Mouse (Mus musculus): Measurements from ENCODE around the gene Slc35f3. TPM values are rescaled to one million over a fixed set of nuclear protein-coding genes. Genes with fewer than 3 reads are reported as not detected.

Slc35f3 gene
- total RNA-seq, 4 experiments from 2014 or later, result not detected

GRCm38 (mm10) chr8:126327786-126328185 is 29.4 kb downstream of the Slc35f3 start:
- DNase-seq (ENCODE audit: low spot score), result no peak

- no peak for DNase-seq (ENCODE audit: low spot score)
These were observed 40.5 kb downstream of the Slc35f3 start for GRCm38 (mm10) chr8:126338864-126339263.

DNA sequence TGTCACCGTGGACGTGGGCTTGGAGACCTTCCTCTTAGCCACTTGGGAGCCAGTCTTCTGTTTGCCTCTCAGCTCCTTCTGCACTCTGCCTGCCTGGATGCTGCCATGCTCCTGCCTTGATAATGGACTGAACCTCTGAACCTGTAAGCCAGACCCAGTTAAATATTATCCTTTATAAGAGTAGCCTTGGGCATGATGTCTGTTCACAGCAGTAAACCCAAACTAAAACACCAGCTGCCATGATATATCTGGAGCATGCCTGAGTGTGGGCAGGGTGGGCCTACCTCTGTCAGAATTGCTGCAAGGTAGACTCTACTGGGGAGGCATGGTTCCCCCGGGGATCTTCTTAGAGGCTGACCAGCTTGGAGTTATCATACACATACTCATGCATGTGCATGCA is 41.0 kb downstream of the Slc35f3 start:
- no peak for DNase-seq (ENCODE audit: low spot score)

DNA sequence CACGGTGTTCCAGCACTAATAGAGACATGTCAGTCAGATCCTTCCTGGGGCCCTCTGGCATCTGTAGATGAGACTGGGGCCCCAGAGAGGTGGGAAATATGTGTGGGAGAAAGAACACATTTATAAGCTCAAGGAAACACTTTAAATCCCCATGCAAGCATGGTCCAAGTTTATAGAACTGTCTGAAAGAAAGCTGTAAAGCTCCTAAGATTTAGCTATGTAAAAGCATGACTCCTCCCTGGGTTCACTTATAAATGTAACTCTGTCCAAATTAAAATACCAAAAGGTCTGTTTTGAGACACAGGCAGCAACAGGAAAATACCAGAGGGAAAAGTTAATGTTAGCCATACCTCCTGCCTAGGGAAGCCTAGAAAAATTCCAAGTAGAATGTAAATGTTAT is 42.8 kb downstream of the Slc35f3 start:
- DNase-seq (ENCODE audit: low spot score), result no peak

GRCm38 (mm10) chr8:126343427-126343826 is 45.1 kb downstream of the Slc35f3 start:
- no peak for DNase-seq (ENCODE audit: low spot score)

DNA sequence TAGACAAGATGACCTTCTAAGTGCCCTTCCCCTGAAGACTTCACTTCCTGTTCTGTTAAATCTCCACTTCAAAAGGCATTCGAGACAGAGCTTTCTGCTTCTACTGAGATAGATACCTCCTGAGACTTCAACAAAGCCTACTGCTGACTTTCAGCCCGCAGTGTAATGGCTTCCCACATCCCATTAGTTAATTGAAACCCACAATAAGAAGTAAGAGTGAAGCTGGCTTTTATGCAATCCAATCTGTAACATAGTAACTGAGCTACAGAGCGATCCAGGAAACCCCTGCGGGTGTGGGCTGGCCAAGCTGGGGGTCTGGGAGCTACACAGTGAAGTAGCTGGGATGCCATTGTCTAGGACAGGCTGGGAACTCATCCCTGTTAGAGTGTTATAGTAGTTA is 46.7 kb downstream of the Slc35f3 start:
- DNase-seq (ENCODE audit: low spot score), result no peak

DNA sequence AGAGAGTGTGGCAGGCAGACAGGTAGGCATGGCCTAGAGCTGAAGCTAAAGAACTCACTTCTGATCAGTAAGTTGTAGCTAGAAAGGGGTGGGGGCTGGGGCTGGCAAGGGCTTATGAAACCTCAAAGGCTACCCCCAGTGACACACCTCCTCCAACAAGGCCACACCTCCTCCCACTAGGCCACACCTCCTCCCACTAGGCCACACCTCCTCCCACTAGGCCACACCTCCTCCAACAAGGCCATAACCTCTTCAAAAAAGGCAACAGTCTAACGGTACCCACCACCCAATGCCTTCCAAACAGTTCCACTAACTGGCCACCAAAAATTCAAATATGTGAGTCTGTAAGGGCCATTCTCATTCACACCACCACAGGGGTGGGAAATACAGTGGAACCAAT is 54.9 kb downstream of the Slc35f3 start:
- no peak for DNase-seq (ENCODE audit: low spot score)

GRCm38 (mm10) chr8:126357946-126358345 is 59.6 kb downstream of the Slc35f3 start:
- no peak for DNase-seq (ENCODE audit: low spot score)

- no peak for DNase-seq (ENCODE audit: low spot score)
These were observed 60.9 kb downstream of the Slc35f3 start for GRCm38 (mm10) chr8:126359296-126359695.

- DNase-seq (ENCODE audit: low spot score), result no peak
These were observed 61.7 kb downstream of the Slc35f3 start for GRCm38 (mm10) chr8:126360106-126360505.

DNA sequence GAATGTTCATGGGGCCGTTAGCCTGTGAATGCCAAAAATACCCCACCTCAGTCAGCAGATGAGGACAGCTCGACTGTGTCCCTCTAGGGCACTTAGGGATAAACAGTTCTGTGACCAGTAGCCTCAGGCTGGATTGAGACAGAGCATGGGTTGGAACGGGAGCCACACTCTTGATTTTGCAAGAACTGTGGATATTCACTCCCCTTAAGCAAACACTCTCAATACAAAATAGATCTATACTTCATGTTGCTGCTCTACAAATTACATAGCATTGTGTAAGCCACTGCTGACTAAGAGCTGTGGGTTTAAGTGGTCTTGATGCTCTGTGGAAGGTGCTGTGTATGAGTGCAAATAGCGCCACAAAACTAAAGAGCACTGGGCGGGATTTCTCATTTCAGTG is 62.3 kb downstream of the Slc35f3 start:
- no peak for DNase-seq (ENCODE audit: low spot score)

DNA sequence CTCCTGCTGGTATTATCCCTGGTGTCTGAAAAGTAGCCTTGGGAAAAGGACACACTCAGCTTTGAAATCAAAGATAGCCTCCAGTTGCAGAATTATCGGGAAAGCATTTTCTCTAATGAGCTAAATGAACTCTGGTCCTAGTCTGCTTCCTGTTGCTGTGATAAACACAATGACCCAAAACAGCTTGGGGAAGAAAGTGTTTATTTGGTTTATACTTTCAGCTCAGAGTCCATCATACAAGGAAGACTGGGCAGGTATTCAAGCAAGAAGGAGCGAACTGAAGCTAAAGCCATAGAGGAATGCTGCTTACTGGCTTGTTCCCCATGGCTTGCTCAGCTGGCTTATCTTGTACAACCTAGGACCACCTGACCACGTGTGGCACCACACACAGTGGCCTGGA is 67.9 kb downstream of the Slc35f3 start:
- no peak for DNase-seq (ENCODE audit: low spot score)

DNA sequence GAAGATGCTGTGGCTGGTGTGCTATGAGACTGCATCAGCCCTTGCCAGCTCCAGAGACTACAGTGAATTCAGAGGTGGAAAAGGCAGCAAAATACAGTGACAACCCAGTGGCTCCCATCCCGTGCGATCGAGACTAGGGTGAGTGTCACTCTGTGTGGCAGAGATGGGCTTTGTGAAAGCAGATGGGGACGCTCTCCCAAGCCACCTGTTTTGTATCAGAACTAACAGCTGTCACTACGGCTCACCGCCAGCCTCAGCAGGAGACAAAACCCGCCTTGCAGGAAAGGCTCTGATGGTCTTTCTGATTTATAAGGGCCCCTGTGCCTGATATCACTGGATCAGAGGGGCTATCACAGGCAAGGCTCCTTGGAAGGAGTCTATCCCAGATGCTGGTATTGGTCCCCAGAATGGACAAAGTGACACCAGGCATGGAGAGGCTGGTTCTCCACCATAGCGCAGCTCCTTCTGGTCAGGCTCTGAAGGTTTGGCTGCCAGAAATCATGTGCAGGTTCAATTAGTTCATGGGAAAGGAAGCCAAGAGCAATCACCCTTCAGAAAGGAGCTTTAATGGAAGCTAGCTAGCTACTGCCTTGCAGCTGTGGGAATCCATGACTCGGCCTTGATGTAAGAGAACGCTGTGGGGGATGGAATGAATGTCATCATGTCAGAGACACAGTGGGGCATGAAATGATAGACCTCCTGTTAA is 70.1 kb downstream of the Slc35f3 start:
- DNase-seq (ENCODE audit: low spot score), result no peak

GRCm38 (mm10) chr8:126371871-126372270 is 73.5 kb downstream of the Slc35f3 start:
- DNase-seq (ENCODE audit: low spot score), result no peak

DNA sequence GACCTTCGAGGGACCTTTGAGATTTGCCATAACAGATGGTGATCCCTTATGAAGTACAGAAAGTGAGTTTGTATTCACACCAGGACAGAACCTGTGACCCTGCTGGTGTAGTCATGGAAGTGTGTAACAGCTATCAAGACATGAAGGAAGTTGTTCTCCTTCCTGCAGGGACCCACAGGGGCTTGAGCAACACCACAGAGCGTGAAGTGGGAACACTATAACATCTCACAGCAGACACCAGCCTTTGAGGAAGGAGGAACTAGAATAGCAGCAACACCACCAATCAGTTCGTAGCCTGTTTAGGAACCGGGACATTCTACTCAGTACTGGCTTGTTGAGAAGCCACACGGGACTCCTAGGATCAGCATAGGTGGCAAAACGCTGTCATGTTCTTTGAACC is 81.2 kb downstream of the Slc35f3 start:
- no peak for DNase-seq (ENCODE audit: low spot score)

GRCm38 (mm10) chr8:126380141-126380540 is 81.8 kb downstream of the Slc35f3 start:
- DNase-seq (ENCODE audit: low spot score), result no peak

DNA sequence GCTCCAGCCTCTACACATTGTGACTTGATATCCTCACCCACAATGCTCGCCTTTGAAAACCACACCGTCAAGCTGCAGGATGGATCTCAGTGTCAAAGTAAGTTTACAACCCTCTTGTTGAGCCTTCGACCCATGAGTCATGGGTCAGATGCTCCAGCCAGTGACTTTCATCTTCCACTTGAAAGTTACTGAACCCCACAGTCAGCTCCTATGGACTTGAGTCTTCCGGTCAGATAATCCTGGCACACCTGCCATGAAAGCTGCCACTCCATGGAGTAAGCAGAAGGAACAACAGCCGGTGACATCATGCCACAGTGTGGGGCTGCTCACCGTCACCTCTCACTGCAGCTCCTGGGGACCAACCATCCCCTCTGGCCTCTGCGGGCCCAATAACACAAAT is 82.9 kb downstream of the Slc35f3 start:
- no peak for DNase-seq (ENCODE audit: low spot score)

GRCm38 (mm10) chr8:126382216-126382615 is 83.9 kb downstream of the Slc35f3 start:
- DNase-seq (ENCODE audit: low spot score), result no peak

DNA sequence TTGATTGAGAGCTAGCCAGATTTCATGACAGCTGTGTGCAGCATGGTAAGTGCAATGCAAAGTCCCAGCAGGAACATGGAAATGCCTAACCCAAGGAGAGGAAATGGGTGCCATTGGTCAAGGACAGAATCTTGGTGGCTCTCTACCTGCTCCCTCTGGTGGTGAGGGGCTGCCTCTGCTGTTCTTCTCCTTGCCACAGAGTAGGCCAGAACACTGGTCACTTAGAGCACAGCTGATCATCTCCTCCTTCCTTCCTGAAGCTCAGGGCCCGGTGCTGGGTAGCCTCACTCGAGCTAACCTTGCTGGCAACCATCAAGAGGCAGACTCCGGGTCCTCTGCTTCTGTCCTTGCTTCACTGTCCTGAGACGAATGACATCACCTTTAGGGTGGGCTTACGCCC is 84.4 kb downstream of the Slc35f3 start:
- no peak for DNase-seq (ENCODE audit: low spot score)

DNA sequence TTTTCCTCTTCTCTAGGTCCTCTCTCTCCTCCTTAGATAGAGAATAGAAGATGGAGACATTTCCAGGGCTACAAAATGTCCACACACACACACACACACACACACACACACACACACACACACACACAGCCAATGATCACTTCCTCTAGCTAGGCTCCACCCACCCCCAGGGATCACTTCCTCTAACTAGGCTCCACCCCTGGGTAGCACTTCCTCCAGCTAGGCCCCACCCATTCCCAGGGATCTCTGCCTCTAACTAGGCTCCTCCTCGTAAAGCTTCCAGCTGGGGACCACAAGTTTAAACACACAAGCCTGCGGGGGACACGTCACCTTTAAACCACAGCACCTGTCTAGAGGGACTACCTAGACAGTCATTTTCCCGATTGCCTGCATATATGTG is 89.2 kb downstream of the Slc35f3 start:
- no peak for DNase-seq (ENCODE audit: low spot score)

DNA sequence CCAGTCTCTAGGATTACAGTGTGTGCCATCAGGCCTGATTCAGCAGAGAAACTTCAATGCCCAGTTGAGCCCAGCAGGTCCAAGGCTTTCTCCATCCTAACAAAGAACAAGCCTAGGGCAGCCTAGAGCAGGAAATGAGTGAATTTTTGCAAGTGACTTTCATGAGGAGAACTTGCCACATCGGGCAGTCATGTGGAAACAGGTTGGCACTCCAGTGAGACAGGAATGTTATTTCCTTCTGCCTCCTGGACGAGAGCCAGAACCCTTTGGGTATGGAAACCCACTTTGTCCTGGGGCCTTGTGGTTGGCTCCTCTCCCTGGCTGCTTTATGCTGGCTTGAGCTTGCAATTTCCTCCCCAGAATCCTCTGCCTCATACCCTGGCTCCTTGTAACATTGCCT is 93.2 kb downstream of the Slc35f3 start:
- DNase-seq (ENCODE audit: low spot score), result no peak

DNA sequence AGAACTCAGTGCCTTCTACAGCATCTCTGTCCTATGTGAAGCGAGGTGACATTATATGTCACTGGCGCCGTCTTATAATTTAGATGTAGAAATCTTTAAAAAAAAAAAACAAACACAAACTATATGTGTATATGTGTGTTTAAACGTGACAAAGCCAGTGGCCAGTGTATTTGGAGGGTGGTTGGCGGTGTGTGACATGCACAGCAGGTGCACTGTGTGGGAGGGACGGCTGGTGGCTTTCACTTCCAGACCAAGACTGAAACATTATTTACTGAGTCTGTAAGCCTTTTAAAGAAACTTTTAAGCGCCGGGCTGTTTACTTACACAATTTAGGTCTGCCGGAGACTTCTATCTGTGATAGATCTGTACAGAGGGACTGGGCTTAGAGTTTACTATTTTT is 97.0 kb downstream of the Slc35f3 start:
- no peak for DNase-seq (ENCODE audit: low spot score)

GRCm38 (mm10) chr8:126395917-126396316 is 97.6 kb downstream of the Slc35f3 start:
- no peak for DNase-seq (ENCODE audit: low spot score)

- no peak for DNase-seq (ENCODE audit: low spot score)
These were observed 100.0 kb downstream of the Slc35f3 start for GRCm38 (mm10) chr8:126398349-126398748.

All from heart, adult 8-10 months (tissue).